Mouse (Mus musculus): Measurements from ENCODE around the gene Fastk.
"Not testable (repeated sequence)": the region's sequence is repeated elsewhere in the genome, so short reads cannot be mapped to it uniquely, and the experiment has no call there.

The Fastk gene

GRCm38 (mm10) chr5:24400362-24400761 lies 44.7 kb downstream of the Fastk start:
- in situ Hi-C loops (cut with MboI; ENCODE audit: low pct_unique_long_range_greater_than_20kb in 1 of 2, low sequenced_read_pairs in 2 of 2, unreplicated experiment in 1 of 2) = no loop called here

- in situ Hi-C loops (cut with MboI; ENCODE audit: low pct_unique_long_range_greater_than_20kb in 1 of 2, low sequenced_read_pairs in 2 of 2, unreplicated experiment in 1 of 2) = no loop called here
Measured at GRCm38 (mm10) chr5:24399686-24400085, 45.4 kb downstream of the Fastk start.

GRCm38 (mm10) chr5:24396254-24396653 lies 48.8 kb downstream of the Fastk start:
- in situ Hi-C loops (cut with MboI; ENCODE audit: low pct_unique_long_range_greater_than_20kb in 1 of 2, low sequenced_read_pairs in 2 of 2, unreplicated experiment in 1 of 2) = not testable (repeated sequence)

DNA sequence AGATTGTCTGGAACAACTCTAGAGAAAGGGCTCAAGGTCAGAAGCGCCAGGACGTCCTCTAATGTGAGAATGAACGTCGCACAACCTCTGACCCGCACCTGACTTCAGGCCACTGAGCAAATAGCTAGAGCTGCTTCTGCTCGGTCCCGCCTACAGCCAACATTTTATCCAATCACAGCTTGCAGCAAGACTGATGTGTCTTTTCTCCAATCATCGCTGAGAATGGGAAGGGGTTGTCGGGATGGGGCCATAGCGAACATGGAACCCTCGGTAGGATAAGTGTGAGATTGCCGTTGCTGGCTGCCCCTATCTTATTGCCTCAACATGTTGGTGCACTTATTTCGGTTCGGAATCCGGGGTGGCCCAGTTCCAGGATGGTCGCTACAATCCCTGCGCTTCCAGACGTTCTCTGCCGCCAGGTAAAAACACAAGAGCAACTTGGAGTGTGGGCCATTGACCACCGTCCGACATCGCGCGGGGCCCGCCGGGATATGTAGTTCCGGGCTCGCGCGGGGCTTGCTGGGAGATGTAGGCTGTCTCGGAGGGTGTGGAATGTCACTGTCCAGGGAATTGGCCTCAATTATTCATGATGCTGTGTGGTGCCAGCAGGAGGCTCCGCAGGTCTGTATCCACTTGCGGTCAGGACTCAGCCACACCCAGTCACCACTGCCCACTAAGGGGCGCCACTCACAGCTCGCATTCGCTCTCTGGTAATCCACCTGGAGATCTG lies 50.8 kb downstream of the Fastk start:
- in situ Hi-C loops (cut with MboI; ENCODE audit: low pct_unique_long_range_greater_than_20kb in 1 of 2, low sequenced_read_pairs in 2 of 2, unreplicated experiment in 1 of 2) = no loop called here

- in situ Hi-C loops (cut with MboI; ENCODE audit: low pct_unique_long_range_greater_than_20kb in 1 of 2, low sequenced_read_pairs in 2 of 2, unreplicated experiment in 1 of 2) = no loop called here
Measured at GRCm38 (mm10) chr5:24393392-24393997, 51.6 kb downstream of the Fastk start, which contains the start of gene Abcb8. Gene Abcb8, plus strand, starts transcription at chr5:24393663.

DNA sequence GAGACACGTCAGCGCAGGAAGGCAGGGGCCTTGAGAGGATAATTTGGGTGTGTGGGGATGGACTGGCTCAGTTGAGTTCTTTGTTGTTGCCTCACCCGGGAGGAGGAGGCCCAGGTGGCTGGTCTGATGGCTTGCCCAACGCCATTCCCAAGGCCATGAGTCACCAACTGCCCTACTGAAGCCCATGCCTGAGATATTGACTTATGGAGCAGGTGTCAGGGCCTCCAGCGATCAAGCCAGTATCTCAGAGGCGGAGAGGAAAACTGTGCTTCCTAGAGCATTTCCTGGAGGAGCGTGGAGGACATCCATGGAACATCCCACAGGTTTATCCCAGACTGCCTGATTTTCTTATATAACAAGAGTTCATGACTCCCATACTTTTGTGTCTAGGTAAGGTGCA lies 52.4 kb downstream of the Fastk start:
- in situ Hi-C loops (cut with MboI; ENCODE audit: low pct_unique_long_range_greater_than_20kb in 1 of 2, low sequenced_read_pairs in 2 of 2, unreplicated experiment in 1 of 2) = no loop called here

- in situ Hi-C loops (cut with MboI; ENCODE audit: low pct_unique_long_range_greater_than_20kb in 1 of 2, low sequenced_read_pairs in 2 of 2, unreplicated experiment in 1 of 2) = no loop called here
Measured at GRCm38 (mm10) chr5:24391864-24392263, 53.2 kb downstream of the Fastk start, which contains the start of gene Atg9b. Gene Atg9b, minus strand, starts transcription at chr5:24392143.

GRCm38 (mm10) chr5:24389658-24390020 lies 55.4 kb downstream of the Fastk start:
- in situ Hi-C loops (cut with MboI; ENCODE audit: low pct_unique_long_range_greater_than_20kb in 1 of 2, low sequenced_read_pairs in 2 of 2, unreplicated experiment in 1 of 2) = no loop called here

GRCm38 (mm10) chr5:24389011-24389657 lies 56.0 kb downstream of the Fastk start:
- in situ Hi-C loops (cut with MboI; ENCODE audit: low pct_unique_long_range_greater_than_20kb in 1 of 2, low sequenced_read_pairs in 2 of 2, unreplicated experiment in 1 of 2) = no loop called here

Data from mouse embryonic stem cell (cell line).